Mouse (Mus musculus) embryonic facial prominence, embryonic 13.5 days (tissue): ENCODE data around the gene Erc1. TPM values are rescaled to one million over a fixed set of nuclear protein-coding genes. Genes with fewer than 3 reads are reported as not detected.

Source experiments
- ATAC-seq: fragments of 200-750 bp; cut with Nextera tagmentation; 2 replicates; pipeline ENCODE4 v1.8.0; 2017; ENCODE audit warnings: low read depth; ENCODE audit not compliant: insufficient number of reproducible peaks, insufficient read depth, low FRiP score, low TSS enrichment
- H3K27ac ChIP-seq: fragments of 300-500 bp; sonication (generic); 2 replicates; pipeline ENCODE4 v1.5.1; 2015; ENCODE audit warnings: moderate library complexity, mild to moderate bottlenecking, inconsistent platforms
- H3K27me3 ChIP-seq: fragments of 300-500 bp; sonication (generic); 2 replicates; pipeline ENCODE4 v1.6.1; 2015; ENCODE audit warnings: mild to moderate bottlenecking, inconsistent platforms
- H3K36me3 ChIP-seq: fragments of 300-500 bp; sonication (generic); 2 replicates; pipeline ENCODE4 v1.6.1; 2015; ENCODE audit warnings: mild to moderate bottlenecking, inconsistent platforms
- H3K4me1 ChIP-seq: fragments of 300-500 bp; sonication (generic); 2 replicates; pipeline ENCODE4 v1.6.1; 2015; ENCODE audit warnings: inconsistent platforms
- H3K4me2 ChIP-seq: fragments of 300-500 bp; sonication (generic); 2 replicates; pipeline ENCODE4 v1.6.1; 2015; ENCODE audit warnings: moderate library complexity, mild to moderate bottlenecking, inconsistent platforms
- H3K4me3 ChIP-seq: fragments of 300-500 bp; sonication (generic); 2 replicates; pipeline ENCODE4 v1.5.1; 2015; ENCODE audit warnings: mild to moderate bottlenecking, inconsistent platforms
- H3K9ac ChIP-seq: fragments of 300-500 bp; sonication (generic); 2 replicates; pipeline ENCODE4 v1.6.1; 2015; ENCODE audit warnings: mild to moderate bottlenecking, inconsistent platforms
- H3K9me3 ChIP-seq: fragments of 300-500 bp; sonication (generic); 2 replicates; pipeline ENCODE4 v1.6.1; 2016; ENCODE audit warnings: inconsistent platforms
- WGBS: fragments of 180-500 bp; shearing (Covaris S2); methylation state at CpG from one replicate; pipeline ENCODE4 v1.1.7; 2015; ENCODE audit warnings: mixed read lengths; 5-methylcytosine and 5-hydroxymethylcytosine counted together
- polyA plus RNA-seq: library from polyadenylated mRNA; unstranded; fragments of >200 nt; fragmentation: Nextera tagmentation; extraction: Ambion mirVana; gene quantifications from 2 replicates; pipeline ENCODE4 v1.2.1, GENCODE M21; 2015

Gene Erc1
- polyA plus RNA-seq, 1 experiment from 2014 or later: 27.6 TPM

DNA sequence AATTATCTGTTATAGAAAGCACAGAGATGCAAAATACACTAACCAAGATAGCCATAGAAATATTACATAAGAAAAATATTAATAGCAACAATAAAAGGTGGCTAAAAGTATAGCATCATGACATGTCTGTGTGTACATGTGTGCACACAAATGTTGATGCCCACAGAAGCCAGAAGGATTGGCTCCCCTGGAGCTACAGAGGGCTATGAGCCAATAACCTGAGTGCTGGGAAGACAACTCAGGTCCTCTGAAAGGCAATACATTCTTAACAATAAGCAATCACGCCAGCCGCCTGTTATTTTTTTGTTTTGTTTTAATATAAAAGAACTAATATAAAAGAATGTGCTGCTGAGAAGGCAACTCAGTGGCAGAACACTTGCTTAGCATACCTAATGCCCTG, 44.7 kb downstream of the Erc1 start:
- Histone ChIP-seq H3K27ac (no peak overlapping the region), H3K4me1 (no peaks in the 10 kb centered on the region), H3K27me3 (no peaks in the 10 kb centered on the region), H3K36me3 (no peaks in the 10 kb centered on the region; the same call in 1 of the 2 replicates), H3K9ac (no peak overlapping the region), H3K9me3 (no peaks in the 10 kb centered on the region), H3K4me3 (no peak overlapping the region), H3K4me2 (no peak overlapping the region)
- ATAC-seq: no peak
- 88% methylated on average over 2 of the region's 2 CpGs for whole genome bisulfite sequencing

DNA sequence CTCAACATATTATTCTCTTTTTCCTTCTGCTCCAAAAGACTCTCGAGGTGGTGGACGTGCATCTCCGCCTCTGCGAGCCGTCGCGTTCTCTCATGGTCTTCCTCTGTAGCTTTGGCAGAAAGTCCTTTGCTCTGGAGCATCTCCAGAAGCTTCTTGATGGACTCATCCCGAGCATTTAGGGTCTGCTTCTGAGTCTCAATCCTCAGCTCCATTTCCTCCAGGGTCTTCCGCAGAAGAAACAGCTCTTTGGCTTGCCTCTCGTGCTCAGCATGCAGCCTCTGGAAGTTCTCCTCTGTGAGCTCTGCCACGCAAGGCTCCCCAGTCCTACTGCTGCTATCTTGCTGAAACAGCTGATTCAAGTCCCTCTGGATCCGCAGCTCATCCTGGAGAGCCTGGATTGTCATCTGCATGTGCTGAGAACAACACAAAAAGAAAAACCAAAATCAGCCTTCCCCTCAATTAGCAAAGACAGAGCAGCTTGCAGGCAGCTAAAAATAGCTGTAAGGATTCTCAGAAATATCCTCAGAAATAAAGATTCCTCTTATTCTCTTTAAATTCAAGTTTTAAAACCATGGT, 51.0 kb downstream of the Erc1 start:
- Histone ChIP-seq H3K27me3 (no peaks in the 10 kb centered on the region), H3K9ac (no peak overlapping the region), H3K9me3 (no peaks in the 10 kb centered on the region), H3K4me2 (no peak overlapping the region), H3K4me3 (no peak overlapping the region), H3K4me1 (no peaks in the 10 kb centered on the region), H3K27ac (no peak overlapping the region), H3K36me3 (peaks cover 15% of the 10 kb centered on the region)
- WGBS: 93% methylated on average over 12 of the region's 12 CpGs
- no peak for ATAC-seq

DNA sequence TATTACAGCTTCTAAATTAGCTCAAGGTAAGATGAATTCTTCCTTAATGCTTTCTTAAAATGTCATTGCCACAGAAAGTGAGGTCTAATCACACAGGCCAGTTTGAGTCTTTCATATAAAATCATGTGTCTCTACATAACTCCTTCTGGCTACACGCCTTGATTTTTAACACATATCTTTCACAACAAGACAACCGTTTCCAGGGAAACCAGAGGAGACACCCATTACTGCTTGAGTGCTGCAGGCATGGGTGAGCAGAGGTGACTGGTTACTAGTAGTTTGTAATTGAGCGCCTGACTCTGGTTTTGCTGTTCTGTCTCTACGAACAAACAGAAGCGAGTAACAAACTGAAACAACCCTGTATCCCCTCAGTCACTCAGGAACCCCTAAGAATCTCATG, 51.7 kb downstream of the Erc1 start:
- H3K4me1 ChIP-seq: no peaks in the 10 kb centered on the region
- H3K27ac ChIP-seq: no peak overlapping the region
- H3K9ac ChIP-seq: no peak overlapping the region
- no peaks in the 10 kb centered on the region for H3K27me3 ChIP-seq
- ATAC-seq: no peak
- H3K36me3 ChIP-seq: peaks cover 15% of the 10 kb centered on the region
- WGBS: 88% methylated on average over 5 of the region's 5 CpGs
- no peak overlapping the region for H3K4me2 ChIP-seq
- H3K4me3 ChIP-seq: no peak overlapping the region
- no peaks in the 10 kb centered on the region for H3K9me3 ChIP-seq

DNA sequence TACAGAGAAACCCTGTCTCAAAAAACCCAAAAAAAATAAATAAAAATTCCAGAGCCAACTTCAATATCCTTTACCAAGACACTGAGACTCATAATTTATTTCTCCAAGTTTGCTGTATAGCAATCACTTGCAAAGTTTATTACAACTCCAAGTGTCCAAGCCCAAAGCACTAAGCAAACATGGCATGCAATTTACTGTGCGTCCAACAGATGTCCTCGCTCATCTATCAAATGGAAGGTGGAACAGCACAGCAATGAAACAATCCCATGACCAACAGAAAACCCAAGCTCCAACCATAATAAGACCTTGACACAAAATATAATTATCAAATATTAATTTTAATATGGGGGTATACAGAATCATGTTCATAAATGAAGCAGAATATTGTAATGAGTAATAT, 55.4 kb downstream of the Erc1 start:
- Histone ChIP-seq H3K4me1 (no peaks in the 10 kb centered on the region), H3K9ac (no peak overlapping the region), H3K27ac (no peak overlapping the region), H3K36me3 (peaks cover 24% of the 10 kb centered on the region), H3K9me3 (no peaks in the 10 kb centered on the region), H3K4me2 (no peak overlapping the region), H3K27me3 (no peaks in the 10 kb centered on the region), H3K4me3 (no peak overlapping the region)
- WGBS: 56% methylated on average over 2 of the region's 2 CpGs
- no peak for ATAC-seq

DNA sequence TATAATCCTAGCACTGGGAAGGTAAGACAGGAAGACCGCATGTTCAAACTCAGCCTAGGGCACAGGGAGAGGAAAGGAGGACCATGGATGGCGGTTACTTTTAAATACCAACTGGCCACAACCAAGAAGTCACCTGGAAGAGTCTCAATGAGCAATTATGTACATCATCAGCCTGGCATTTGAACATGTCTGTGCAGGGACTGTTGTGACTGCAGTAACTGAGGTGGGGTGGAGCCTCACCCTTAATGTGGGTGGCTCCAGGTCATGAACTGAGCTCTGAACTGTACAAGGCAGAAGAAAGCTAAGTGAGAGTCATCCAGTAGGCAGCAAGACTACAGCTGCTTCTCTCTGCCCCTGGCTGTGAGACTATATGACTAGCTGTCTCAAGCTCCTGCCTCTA, 65.6 kb downstream of the Erc1 start:
- H3K4me1 ChIP-seq: no peaks in the 10 kb centered on the region

DNA sequence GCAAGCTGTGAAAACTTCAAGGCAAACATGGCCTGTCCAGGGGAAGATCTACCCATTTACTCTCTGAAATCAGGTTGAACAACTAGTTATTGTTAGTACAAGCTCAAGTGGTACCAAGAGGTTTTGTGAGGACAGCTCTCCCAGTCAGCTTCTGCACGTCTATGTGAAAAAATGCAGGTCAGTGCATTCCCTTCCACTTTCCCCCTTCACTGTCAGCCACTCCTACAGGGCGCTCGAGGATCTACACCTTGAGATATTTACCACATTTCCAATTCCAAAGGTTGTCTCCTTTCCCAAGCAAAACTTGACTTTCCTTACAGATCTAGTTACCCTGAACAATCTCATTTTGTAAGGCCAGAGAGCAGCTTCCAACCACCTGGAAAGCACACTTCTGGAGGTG, 66.9 kb downstream of the Erc1 start:
- H3K27ac ChIP-seq: no peak overlapping the region
- H3K9me3 ChIP-seq: no peaks in the 10 kb centered on the region
- H3K4me1 ChIP-seq: no peaks in the 10 kb centered on the region
- no peak overlapping the region for H3K9ac ChIP-seq
- no peak overlapping the region for H3K4me3 ChIP-seq
- whole genome bisulfite sequencing: 75% methylated on average over 3 of the region's 3 CpGs
- no peaks in the 10 kb centered on the region for H3K27me3 ChIP-seq
- 0 out of 2 replicates have a peak, but pooled peaks cover 4% of the 10 kb centered on the region for H3K36me3 ChIP-seq
- no peak for ATAC-seq
- no peak overlapping the region for H3K4me2 ChIP-seq

More for the DNA sequence above, 65.6 kb downstream of the Erc1 start:
- no peak overlapping the region for H3K4me3 ChIP-seq
- no peaks in the 10 kb centered on the region for H3K27me3 ChIP-seq
- H3K36me3 ChIP-seq: 0 out of 2 replicates have a peak, but pooled peaks cover 4% of the 10 kb centered on the region
- H3K27ac ChIP-seq: no peak overlapping the region
- ATAC-seq: no peak
- no peak overlapping the region for H3K4me2 ChIP-seq
- 87% methylated on average over 2 of the region's 2 CpGs for WGBS
- no peak overlapping the region for H3K9ac ChIP-seq
- no peaks in the 10 kb centered on the region for H3K9me3 ChIP-seq

DNA sequence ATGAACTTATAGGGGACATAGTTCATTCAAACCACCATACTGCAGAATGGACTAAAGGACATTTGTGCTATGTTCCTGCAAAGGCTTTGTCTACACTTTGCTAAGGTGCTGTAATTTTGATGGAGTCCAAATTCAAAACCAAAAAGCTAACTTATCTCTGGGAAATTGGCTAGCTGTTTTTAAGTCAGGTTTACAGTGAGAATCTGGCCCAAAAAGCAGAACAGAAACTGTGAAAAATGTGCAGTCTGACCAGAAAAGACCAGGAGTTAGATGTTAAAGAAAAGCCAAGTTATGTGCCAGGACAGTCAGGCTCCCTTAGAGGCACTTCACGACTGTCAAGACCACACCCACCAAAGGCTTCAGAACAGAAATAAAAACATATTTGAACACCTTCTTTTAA, 79.2 kb downstream of the Erc1 start:
- WGBS: 77% methylated on average over 1 of the region's 1 CpGs
- Histone ChIP-seq H3K27me3 (no peaks in the 10 kb centered on the region), H3K9ac (no peak overlapping the region), H3K27ac (no peak overlapping the region), H3K4me2 (no peak overlapping the region), H3K36me3 (0 out of 2 replicates have a peak, but pooled peaks cover 4% of the 10 kb centered on the region), H3K4me3 (no peak overlapping the region), H3K9me3 (no peaks in the 10 kb centered on the region), H3K4me1 (no peaks in the 10 kb centered on the region)
- no peak for ATAC-seq

DNA sequence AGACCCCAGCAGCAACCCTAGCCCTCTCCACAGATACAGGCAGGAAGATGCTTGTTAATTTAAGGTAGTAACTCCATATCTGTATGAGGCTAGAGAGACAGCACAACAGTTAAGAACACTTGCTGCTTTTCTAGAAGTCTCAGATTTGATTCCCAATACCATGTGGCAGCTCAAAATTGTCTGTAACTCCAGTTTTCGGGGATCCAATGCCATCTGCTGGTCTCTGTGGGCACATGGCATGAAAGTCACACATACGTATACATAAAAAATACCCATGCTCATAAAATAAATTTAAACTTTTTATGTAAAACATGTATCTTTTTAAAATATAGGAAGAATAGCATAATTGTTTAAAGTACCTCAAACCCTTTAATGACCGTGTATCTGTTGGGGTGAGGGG, 83.6 kb downstream of the Erc1 start:
- no peak for ATAC-seq
- Histone ChIP-seq H3K27me3 (no peaks in the 10 kb centered on the region), H3K4me1 (no peaks in the 10 kb centered on the region), H3K4me3 (no peak overlapping the region), H3K4me2 (no peak overlapping the region), H3K27ac (no peak overlapping the region), H3K9ac (no peak overlapping the region), H3K36me3 (peaks cover 11% of the 10 kb centered on the region), H3K9me3 (no peaks in the 10 kb centered on the region)
- 86% methylated on average over 3 of the region's 3 CpGs for WGBS

DNA sequence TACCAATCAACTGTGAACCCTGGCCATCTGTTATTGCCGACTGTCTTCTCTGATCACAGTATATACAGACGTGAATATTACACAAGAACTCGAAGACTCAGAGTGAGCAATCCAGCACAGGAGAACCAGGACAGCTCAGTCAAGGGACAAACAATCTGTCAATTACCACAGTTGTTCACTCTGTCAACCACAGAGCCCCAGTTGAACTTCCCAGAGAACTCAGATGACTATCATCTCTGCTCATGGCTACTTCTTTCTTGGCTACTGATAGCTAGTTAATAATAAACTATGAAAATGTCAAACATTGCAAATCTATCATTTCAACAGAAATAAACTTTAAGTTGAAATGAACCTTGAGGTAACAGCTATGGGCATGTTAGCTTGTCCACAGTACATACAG, 88.1 kb downstream of the Erc1 start:
- peaks cover 11% of the 10 kb centered on the region for H3K36me3 ChIP-seq
- H3K4me1 ChIP-seq: no peaks in the 10 kb centered on the region
- H3K27me3 ChIP-seq: no peaks in the 10 kb centered on the region
- no peak for ATAC-seq
- no peak overlapping the region for H3K27ac ChIP-seq
- WGBS: 83% methylated on average over 3 of the region's 3 CpGs
- H3K4me2 ChIP-seq: no peak overlapping the region
- no peak overlapping the region for H3K4me3 ChIP-seq
- H3K9me3 ChIP-seq: no peaks in the 10 kb centered on the region
- H3K9ac ChIP-seq: no peak overlapping the region

DNA sequence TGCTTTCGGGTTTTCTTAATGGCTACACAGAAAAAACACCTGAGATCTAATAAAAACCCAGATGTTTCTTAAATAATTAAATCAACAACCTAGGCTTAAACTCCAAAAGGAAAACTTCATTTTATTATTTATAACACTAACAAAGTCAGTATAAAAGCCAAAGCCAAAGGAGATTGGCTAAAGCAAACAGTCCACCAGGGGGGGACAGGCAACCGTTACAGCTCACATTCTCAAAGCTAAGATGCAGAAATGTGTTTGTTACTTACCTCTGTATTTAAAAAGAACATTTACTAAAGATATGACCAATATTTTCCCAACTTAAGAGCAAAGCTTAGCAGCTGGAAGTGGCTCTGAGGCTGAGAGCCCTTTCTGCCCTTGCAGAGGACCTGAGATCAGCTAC, 89.5 kb downstream of the Erc1 start:
- H3K9me3 ChIP-seq: no peaks in the 10 kb centered on the region
- H3K9ac ChIP-seq: no peak overlapping the region
- no peak overlapping the region for H3K27ac ChIP-seq
- H3K4me2 ChIP-seq: no peak overlapping the region
- no peak overlapping the region for H3K4me3 ChIP-seq
- no peaks in the 10 kb centered on the region for H3K4me1 ChIP-seq
- H3K36me3 ChIP-seq: peaks cover 11% of the 10 kb centered on the region
- no peak for ATAC-seq
- WGBS: 86% methylated on average over 2 of the region's 2 CpGs
- H3K27me3 ChIP-seq: no peaks in the 10 kb centered on the region

DNA sequence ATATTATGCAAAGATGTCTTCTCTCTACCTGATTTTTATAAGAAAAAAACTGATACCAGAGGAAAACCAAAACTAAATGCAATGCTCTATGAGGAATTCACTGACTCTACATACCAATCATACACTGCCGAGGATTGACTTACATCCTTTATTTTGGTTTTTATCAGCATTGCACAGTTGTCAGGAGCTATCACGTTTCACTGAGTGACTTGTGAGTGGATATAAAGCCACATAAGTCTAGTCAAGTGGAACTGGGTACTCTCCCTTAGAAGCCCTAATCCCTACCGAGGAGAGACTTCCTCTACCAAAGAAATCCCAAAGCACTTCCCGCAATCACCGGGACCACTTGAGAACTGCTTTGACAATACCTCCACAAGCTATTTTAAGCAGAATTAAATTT, 90.2 kb downstream of the Erc1 start:
- Histone ChIP-seq H3K27ac (no peak overlapping the region), H3K9me3 (no peaks in the 10 kb centered on the region), H3K27me3 (no peaks in the 10 kb centered on the region), H3K4me1 (no peaks in the 10 kb centered on the region), H3K9ac (no peak overlapping the region), H3K36me3 (peaks cover 15% of the 10 kb centered on the region), H3K4me3 (no peak overlapping the region), H3K4me2 (no peak overlapping the region)
- no peak for ATAC-seq
- WGBS: 52% methylated on average over 5 of the region's 5 CpGs

DNA sequence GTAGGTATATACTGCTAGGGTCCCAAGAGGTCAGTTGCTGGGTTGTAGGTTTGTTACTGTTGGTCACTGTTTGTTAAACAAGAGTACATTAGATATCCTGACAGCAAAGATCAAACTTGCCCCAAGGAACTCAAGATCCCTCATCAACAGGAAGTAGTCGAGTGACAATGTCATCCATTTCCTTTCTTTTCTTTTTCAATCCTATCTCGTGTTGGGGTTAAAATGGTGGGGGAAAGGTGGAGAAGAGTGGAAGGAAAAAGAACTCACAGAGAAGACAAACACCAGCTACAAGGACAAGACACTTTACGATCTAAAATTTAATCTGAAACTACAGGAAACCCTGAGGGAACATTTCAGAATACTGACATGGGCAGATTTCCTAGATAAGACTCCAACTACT, 92.1 kb downstream of the Erc1 start:
- H3K4me3 ChIP-seq: no peak overlapping the region
- no peak for ATAC-seq
- 59% methylated on average over 3 of the region's 3 CpGs for WGBS

More for the DNA sequence above, 92.1 kb downstream of the Erc1 start:
- Histone ChIP-seq H3K27ac (no peak overlapping the region), H3K9me3 (no peaks in the 10 kb centered on the region), H3K4me2 (no peak overlapping the region), H3K4me1 (no peaks in the 10 kb centered on the region), H3K9ac (no peak overlapping the region), H3K36me3 (peaks cover 27% of the 10 kb centered on the region), H3K27me3 (no peaks in the 10 kb centered on the region)
